Mouse (Mus musculus) layer of hippocampus, adult 2 months (tissue): ENCODE measurements at regions not wholly inside any gene's neighbourhood (a gene's known extent, or its start where the extent isn't known, plus 50 kb on each side); places are given as distances from the start of the nearest gene placed in this dataset.

ENCODE experiments used
- DNase-seq, 2 experiments: peaks; one replicate each; pipeline ENCODE4 v3.0.0; 2022; ENCODE audit warnings: low spot score in 2 of 2
- H3K27ac ChIP-seq: fragments of 200-600 bp; 2 replicates; pipeline ENCODE4 v1.8.1; 2022
- H3K4me3 ChIP-seq: fragments of 200-600 bp; 2 replicates; pipeline ENCODE4 v1.8.1; 2022; ENCODE audit warnings: mild to moderate bottlenecking
- CTCF ChIP-seq: fragments of 200-600 bp; conservative IDR thresholded peaks from 2 replicates; pipeline ENCODE4 v1.8.1; 2022; ENCODE audit warnings: antibody characterized with exemption, mild to moderate bottlenecking, moderate library complexity

GRCm38 (mm10) chr1:71979261-71979660 is 232.8 kb downstream of the Mreg start:
- H3K27ac ChIP-seq, result no peak overlapping the region
- H3K4me3 ChIP-seq, result no peak overlapping the region
- DNase-seq, result no peak
- TF ChIP-seq CTCF, result no peak

GRCm38 (mm10) chr1:71977361-71977760 is 234.7 kb downstream of the Mreg start:
- Histone ChIP-seq H3K27ac (no peak overlapping the region), H3K4me3 (no peak overlapping the region)
- no peak for TF ChIP-seq CTCF
- no peak for DNase-seq

- no peak overlapping the region for H3K4me3 ChIP-seq
- no peak for DNase-seq
- TF ChIP-seq CTCF, result no peak
- no peak overlapping the region for H3K27ac ChIP-seq
Measured at GRCm38 (mm10) chr1:71974715-71975114, 237.4 kb downstream of the Mreg start.

GRCm38 (mm10) chr1:71971943-71972342 is 240.2 kb downstream of the Mreg start:
- Histone ChIP-seq H3K27ac (no peak overlapping the region), H3K4me3 (no peak overlapping the region)
- no peak for TF ChIP-seq CTCF
- no peak for DNase-seq

- TF ChIP-seq CTCF, result no peak
- H3K27ac ChIP-seq, result no peak overlapping the region
- H3K4me3 ChIP-seq, result no peak overlapping the region
- DNase-seq, result no peak
Measured at GRCm38 (mm10) chr1:71970771-71971170, 241.3 kb downstream of the Mreg start.

GRCm38 (mm10) chr1:71967574-71968104 is 244.5 kb downstream of the Mreg start:
- no peak overlapping the region for H3K27ac ChIP-seq
- TF ChIP-seq CTCF, result no peak
- DNase-seq, result no peak
- H3K4me3 ChIP-seq, result no peak overlapping the region

- TF ChIP-seq CTCF, result no peak
- DNase-seq, result no peak
- no peak overlapping the region for H3K4me3 ChIP-seq
- H3K27ac ChIP-seq, result no peak overlapping the region
Measured at GRCm38 (mm10) chr1:71964450-71965126, 247.5 kb downstream of the Mreg start.

- DNase-seq, result no peak
- TF ChIP-seq CTCF, result no peak
- no peak overlapping the region for H3K4me3 ChIP-seq
- no peak overlapping the region for H3K27ac ChIP-seq
Measured at GRCm38 (mm10) chr1:71956940-71957339, 255.2 kb downstream of the Mreg start.

GRCm38 (mm10) chr1:71955331-71955730 is 256.8 kb downstream of the Mreg start:
- H3K4me3 ChIP-seq, result no peak overlapping the region
- no peak for TF ChIP-seq CTCF
- DNase-seq, result no peak
- H3K27ac ChIP-seq, result no peak overlapping the region

- TF ChIP-seq CTCF, result no peak
- H3K4me3 ChIP-seq, result no peak overlapping the region
- H3K27ac ChIP-seq, result no peak overlapping the region
- no peak for DNase-seq
Measured at GRCm38 (mm10) chr1:71953292-71953691, 258.8 kb downstream of the Mreg start.

- no peak overlapping the region for H3K4me3 ChIP-seq
- no peak overlapping the region for H3K27ac ChIP-seq
- no peak for DNase-seq
- TF ChIP-seq CTCF, result no peak
Measured at GRCm38 (mm10) chr1:71949549-71949948, 262.6 kb downstream of the Mreg start.

GRCm38 (mm10) chr1:71948686-71949085 is 263.4 kb downstream of the Mreg start:
- no peak for DNase-seq
- TF ChIP-seq CTCF, result no peak
- Histone ChIP-seq H3K27ac (no peak overlapping the region), H3K4me3 (no peak overlapping the region)

- no peak overlapping the region for H3K27ac ChIP-seq
- DNase-seq, result no peak
- no peak for TF ChIP-seq CTCF
- no peak overlapping the region for H3K4me3 ChIP-seq
Measured at GRCm38 (mm10) chr1:71947506-71947905, 264.6 kb downstream of the Mreg start.

- Histone ChIP-seq H3K27ac (no peak overlapping the region), H3K4me3 (no peak overlapping the region)
- TF ChIP-seq CTCF, result no peak
- no peak for DNase-seq
Measured at GRCm38 (mm10) chr1:71946911-71947310, 265.2 kb downstream of the Mreg start.
